Mouse (Mus musculus): Measurements from ENCODE around the gene Hccs.

- TF ChIP-seq GATA1 (IDR thresholded peaks at IDR 0.05; ENCODE audit: borderline replicate concordance, low read length) (no peak), FLI1 (IDR thresholded peaks at IDR 0.05; ENCODE audit: low read length) (no peak)
Observed at GRCm38 (mm10) chrX:169220064-169220463, 100.1 kb downstream of the Hccs start.
